Mouse (Mus musculus): ENCODE data around the gene Nanos2. TPM values are rescaled to one million over a fixed set of nuclear protein-coding genes. Genes with fewer than 3 reads are reported as not detected.
A peak's percentile ranks its signal among the peaks of the same experiment; 100 is the strongest.

Gene Nanos2
- polyA plus RNA-seq, 2 experiments: not detected

DNA sequence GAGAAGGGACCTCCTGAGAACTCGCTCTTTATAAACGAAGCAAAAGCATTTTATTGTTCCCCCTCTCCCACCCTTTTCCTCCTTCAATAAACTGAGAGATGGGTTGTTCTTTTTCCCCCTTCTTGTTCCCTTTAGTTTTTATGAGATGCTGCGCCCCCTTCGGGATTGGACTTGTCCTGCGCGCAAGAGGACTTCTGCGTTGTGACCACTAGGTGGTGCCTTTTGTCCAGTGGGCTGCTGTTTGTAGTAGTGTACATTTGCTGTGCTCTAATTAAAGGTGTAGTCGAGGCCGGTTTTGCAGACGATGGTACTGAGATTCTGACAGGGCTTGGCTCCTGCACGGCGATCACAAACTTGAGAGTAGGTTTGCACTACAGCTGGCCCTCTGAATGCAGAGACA lies 19.3 kb downstream of the Nanos2 start:
- WGBS (ENCODE audit: insufficient replicate concordance): 5% methylated on average over 12 of the region's 12 CpGs
- no peaks in the 10 kb centered on the region for H3K9me3 ChIP-seq (ENCODE audit: control insufficient read depth, low read length)
- TF ChIP-seq CTCF (IDR thresholded peaks at IDR 0.05; ENCODE audit: low read depth) (peak; percentile 99), EP300 (IDR thresholded peaks at IDR 0.05; ENCODE audit: low read depth) (no peak)
- H3K36me3 ChIP-seq (replicated peaks; ENCODE audit: control insufficient read depth, insufficient read depth, low read depth): no peaks in the 10 kb centered on the region
- DNase-seq (ENCODE audit: low read depth in 3 of 3, low spot score in 3 of 3) (peak; percentile 68 to 72 (median 69)), ATAC-seq (ENCODE audit: insufficient read depth) (no peak)
- H3K9ac ChIP-seq (replicated peaks): no peak overlapping the region
- peaks cover 13 to 18% of the 10 kb centered on the region in 2 experiments for H3K4me1 ChIP-seq (replicated peaks; ENCODE audit: control insufficient read depth in 2 of 2, insufficient read depth in 2 of 2, low read length in 1 of 2)
- H3K27ac ChIP-seq: no peak overlapping the region
- peak overlapping the region; percentile 79 for H3K4me2 ChIP-seq (ENCODE audit: low read depth)
- H3K4me3 ChIP-seq (ENCODE audit: insufficient read depth in 1 of 2, low read depth in 2 of 2, low read length in 2 of 2): no peak overlapping the region
- H3K27me3 ChIP-seq (ENCODE audit: control insufficient read depth, insufficient read depth, low read length): no peaks in the 10 kb centered on the region

DNA sequence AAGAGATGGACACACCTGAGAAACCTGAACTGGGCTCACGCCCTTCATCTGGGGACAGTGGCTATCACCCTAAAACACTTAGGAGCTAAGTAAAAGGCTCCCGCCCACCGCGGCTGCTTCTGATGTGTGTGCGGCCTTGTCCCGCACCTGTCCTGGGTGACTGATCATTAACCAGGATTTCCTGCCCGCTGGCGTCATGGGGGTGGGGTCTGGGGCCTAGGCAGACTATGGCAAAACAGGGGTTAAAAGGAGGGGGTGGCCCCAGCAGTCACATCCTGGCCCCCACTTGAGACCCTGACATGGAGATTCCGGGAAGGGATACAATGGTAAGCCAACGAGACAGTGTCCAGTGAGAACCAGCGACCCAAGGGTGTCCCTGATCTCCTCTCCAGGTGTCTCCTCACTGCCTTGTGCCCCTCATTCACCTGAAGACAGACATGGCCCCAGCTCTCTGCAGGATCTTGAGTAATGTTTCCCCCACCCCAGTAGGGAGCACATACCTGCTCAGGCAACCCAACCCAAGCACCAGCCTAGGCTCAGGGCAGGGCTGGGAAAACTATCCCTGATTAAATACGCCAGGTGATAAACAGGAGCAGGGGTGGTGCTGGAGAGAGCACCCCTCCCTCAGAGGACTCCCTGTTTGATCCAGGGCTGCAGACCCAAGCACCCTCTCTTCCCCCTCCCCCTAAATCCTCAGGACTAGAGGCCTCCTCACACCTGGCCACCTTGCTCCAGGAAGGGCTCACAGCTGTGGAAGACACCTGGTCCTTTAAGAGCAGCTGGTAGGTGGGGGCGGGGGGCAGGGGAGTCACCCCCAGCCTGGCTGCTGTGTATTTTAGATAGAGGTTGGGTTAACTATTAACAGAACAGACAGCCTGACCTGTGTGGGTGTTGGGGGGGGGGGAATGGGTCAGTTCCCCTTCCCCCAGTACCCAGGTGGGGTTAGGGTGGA lies 20.1 kb downstream of the Nanos2 start:
- Histone ChIP-seq H3K4me1 (replicated peaks; ENCODE audit: control insufficient read depth in 2 of 2, insufficient read depth in 2 of 2, low read length in 1 of 2) (peaks cover 6 to 12% of the 10 kb centered on the region in 2 experiments; a peak in 3 of 4 replicates), H3K36me3 (replicated peaks; ENCODE audit: control insufficient read depth, insufficient read depth, low read depth) (no peaks in the 10 kb centered on the region), H3K9me3 (ENCODE audit: control insufficient read depth, low read length) (no peaks in the 10 kb centered on the region), H3K27ac (peak overlapping the region; percentile 31; the same call in 1 of the 2 replicates), H3K27me3 (ENCODE audit: control insufficient read depth, insufficient read depth, low read length) (no peaks in the 10 kb centered on the region), H3K4me3 (ENCODE audit: insufficient read depth in 1 of 2, low read depth in 2 of 2, low read length in 2 of 2) (no peak overlapping the region), H3K9ac (replicated peaks) (no peak overlapping the region), H3K4me2 (ENCODE audit: low read depth) (peak overlapping the region; percentile 35)
- 68% methylated on average over 13 of the region's 13 CpGs for WGBS (ENCODE audit: insufficient replicate concordance)
- no peak for TF ChIP-seq CTCF (IDR thresholded peaks at IDR 0.05; ENCODE audit: low read depth)
- TF ChIP-seq EP300 (IDR thresholded peaks at IDR 0.05; ENCODE audit: low read depth): no peak
- DNase-seq (ENCODE audit: low read depth in 3 of 3, low spot score in 3 of 3) (no peak), ATAC-seq (ENCODE audit: insufficient read depth) (peak; percentile 7; the same call in 1 of the 2 replicates)

DNA sequence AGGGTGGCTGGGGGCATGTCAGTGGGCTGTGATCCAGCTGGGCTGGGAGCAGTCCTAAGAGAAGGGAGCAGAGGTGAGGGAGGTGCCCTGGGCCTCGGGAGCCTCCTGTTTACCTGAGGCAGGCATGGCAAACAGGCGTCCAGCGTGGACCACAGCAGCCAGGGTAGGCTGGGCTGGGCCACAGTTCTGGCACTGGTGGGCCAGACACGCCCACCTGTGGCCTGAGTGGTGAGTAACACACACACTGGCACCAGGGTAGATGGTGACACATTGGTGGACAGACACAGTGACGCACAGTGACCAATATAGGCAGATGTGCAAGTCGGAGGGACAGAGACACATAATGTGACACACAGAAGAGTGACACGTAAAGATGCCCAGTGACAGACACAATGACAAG lies 23.4 kb downstream of the Nanos2 start:
- WGBS (ENCODE audit: insufficient replicate concordance): 59% methylated on average over 7 of the region's 7 CpGs
- Histone ChIP-seq H3K4me1 (replicated peaks; ENCODE audit: control insufficient read depth in 2 of 2, insufficient read depth in 2 of 2, low read length in 1 of 2) (peaks cover 3 to 5% of the 10 kb centered on the region in 2 experiments; a peak in 2 of 4 replicates), H3K4me2 (ENCODE audit: low read depth) (no peak overlapping the region), H3K4me3 (ENCODE audit: insufficient read depth in 1 of 2, low read depth in 2 of 2, low read length in 2 of 2) (no peak overlapping the region), H3K27ac (no peak overlapping the region), H3K27me3 (ENCODE audit: control insufficient read depth, insufficient read depth, low read length) (no peaks in the 10 kb centered on the region), H3K9me3 (ENCODE audit: control insufficient read depth, low read length) (no peaks in the 10 kb centered on the region), H3K9ac (replicated peaks) (no peak overlapping the region), H3K36me3 (replicated peaks; ENCODE audit: control insufficient read depth, insufficient read depth, low read depth) (no peaks in the 10 kb centered on the region)
- TF ChIP-seq EP300 (IDR thresholded peaks at IDR 0.05; ENCODE audit: low read depth) (no peak), CTCF (IDR thresholded peaks at IDR 0.05; ENCODE audit: low read depth) (no peak)
- no peak; the same call in 1 of the 2 replicates for ATAC-seq (ENCODE audit: insufficient read depth)
- no peak for DNase-seq (ENCODE audit: low read depth in 3 of 3, low spot score in 3 of 3)

DNA sequence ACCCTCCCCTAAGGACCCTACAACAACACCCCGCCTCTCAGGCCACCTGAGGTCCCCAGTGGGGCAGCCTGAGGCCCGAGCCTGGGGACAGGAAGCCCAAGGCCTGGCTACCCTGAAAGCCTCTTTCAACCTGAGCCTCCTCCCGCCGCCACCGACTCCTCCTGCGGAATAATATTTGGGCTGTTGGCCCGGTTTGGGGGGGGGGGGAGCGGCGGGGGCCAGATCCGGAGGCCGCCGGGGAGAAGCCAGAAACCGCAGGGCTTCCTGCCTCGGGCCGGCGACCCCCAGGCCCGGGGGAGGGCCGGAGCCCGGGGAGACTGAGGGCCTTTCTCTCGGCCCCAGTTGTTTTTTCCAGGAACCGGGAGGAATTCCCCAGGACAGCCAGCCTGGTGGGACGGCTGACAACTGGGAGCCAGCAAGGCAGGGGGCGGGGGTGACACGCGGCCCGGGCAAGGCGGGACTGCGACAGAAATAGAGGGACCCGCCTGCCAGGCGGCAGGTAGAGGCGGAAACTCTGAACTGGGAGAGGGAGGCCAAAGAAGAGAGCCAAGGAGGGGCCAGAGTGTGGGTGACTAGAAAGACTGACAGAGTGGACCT lies 24.9 kb downstream of the Nanos2 start:
- ATAC-seq (ENCODE audit: insufficient read depth): peak; percentile 32; the same call in 1 of the 2 replicates
- Histone ChIP-seq H3K36me3 (replicated peaks; ENCODE audit: control insufficient read depth, insufficient read depth, low read depth) (no peaks in the 10 kb centered on the region), H3K4me3 (ENCODE audit: insufficient read depth in 1 of 2, low read depth in 2 of 2, low read length in 2 of 2) (peak overlapping the region; percentile 1 to 26; a peak in 3 of 4 replicates), H3K4me1 (replicated peaks; ENCODE audit: control insufficient read depth in 2 of 2, insufficient read depth in 2 of 2, low read length in 1 of 2) (peaks cover 3 to 5% of the 10 kb centered on the region in 2 experiments; a peak in 1 of 4 replicates), H3K4me2 (ENCODE audit: low read depth) (peak overlapping the region; percentile 61), H3K27ac (no peak overlapping the region), H3K9ac (replicated peaks) (peak overlapping the region; percentile 44; the same call in 1 of the 2 replicates), H3K9me3 (ENCODE audit: control insufficient read depth, low read length) (no peaks in the 10 kb centered on the region), H3K27me3 (ENCODE audit: control insufficient read depth, insufficient read depth, low read length) (no peaks in the 10 kb centered on the region)
- DNase-seq (ENCODE audit: low read depth in 3 of 3, low spot score in 3 of 3): no peak
- 2% methylated on average over 29 of the region's 31 CpGs for WGBS (ENCODE audit: insufficient replicate concordance)
- TF ChIP-seq EP300 (IDR thresholded peaks at IDR 0.05; ENCODE audit: low read depth) (no peak), CTCF (IDR thresholded peaks at IDR 0.05; ENCODE audit: low read depth) (no peak)

DNA sequence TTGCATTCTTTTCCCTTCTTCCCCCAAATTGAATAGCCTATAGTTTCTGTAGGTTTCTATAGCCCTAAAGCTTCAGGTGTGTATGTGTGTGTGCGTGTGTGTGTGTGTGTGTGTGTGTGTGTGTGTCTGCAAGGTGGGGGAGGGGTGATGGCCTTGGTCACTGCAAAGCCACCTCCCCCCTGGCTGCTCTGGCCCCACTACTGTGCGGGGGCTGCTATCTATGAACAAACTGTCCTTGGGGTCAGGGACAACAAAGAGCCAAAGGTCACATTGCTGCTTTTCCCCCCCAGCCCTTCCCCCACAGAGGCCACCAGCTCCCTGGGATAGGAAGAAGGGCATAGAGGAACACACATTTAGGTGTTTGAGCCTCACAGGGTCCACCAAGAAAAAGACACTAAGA lies 25.7 kb downstream of the Nanos2 start:
- Histone ChIP-seq H3K4me3 (ENCODE audit: insufficient read depth in 1 of 2, low read depth in 2 of 2, low read length in 2 of 2) (no peak overlapping the region), H3K27me3 (ENCODE audit: control insufficient read depth, insufficient read depth, low read length) (no peaks in the 10 kb centered on the region), H3K4me2 (ENCODE audit: low read depth) (no peak overlapping the region; the same call in 1 of the 2 replicates), H3K36me3 (replicated peaks; ENCODE audit: control insufficient read depth, insufficient read depth, low read depth) (no peaks in the 10 kb centered on the region), H3K9me3 (ENCODE audit: control insufficient read depth, low read length) (no peaks in the 10 kb centered on the region), H3K4me1 (replicated peaks; ENCODE audit: control insufficient read depth in 2 of 2, insufficient read depth in 2 of 2, low read length in 1 of 2) (peaks cover 3 to 5% of the 10 kb centered on the region in 2 experiments; a peak in 1 of 4 replicates), H3K9ac (replicated peaks) (no peak overlapping the region), H3K27ac (no peak overlapping the region)
- ATAC-seq (ENCODE audit: insufficient read depth) (peak; percentile 47; the same call in 1 of the 2 replicates), DNase-seq (ENCODE audit: low read depth in 3 of 3, low spot score in 3 of 3) (no peak)
- TF ChIP-seq CTCF (IDR thresholded peaks at IDR 0.05; ENCODE audit: low read depth) (no peak), EP300 (IDR thresholded peaks at IDR 0.05; ENCODE audit: low read depth) (no peak)
- 35% methylated on average over 2 of the region's 2 CpGs for WGBS (ENCODE audit: insufficient replicate concordance)
